Mouse (Mus musculus): ENCODE measurements at regions not wholly inside any gene's neighbourhood (a gene's known extent, or its start where the extent isn't known, plus 50 kb on each side); places are given as distances from the start of the nearest gene placed in this dataset.
"Not testable (repeated sequence)": the region's sequence is repeated elsewhere in the genome, so short reads cannot be mapped to it uniquely, and the experiment has no call there.

DNA sequence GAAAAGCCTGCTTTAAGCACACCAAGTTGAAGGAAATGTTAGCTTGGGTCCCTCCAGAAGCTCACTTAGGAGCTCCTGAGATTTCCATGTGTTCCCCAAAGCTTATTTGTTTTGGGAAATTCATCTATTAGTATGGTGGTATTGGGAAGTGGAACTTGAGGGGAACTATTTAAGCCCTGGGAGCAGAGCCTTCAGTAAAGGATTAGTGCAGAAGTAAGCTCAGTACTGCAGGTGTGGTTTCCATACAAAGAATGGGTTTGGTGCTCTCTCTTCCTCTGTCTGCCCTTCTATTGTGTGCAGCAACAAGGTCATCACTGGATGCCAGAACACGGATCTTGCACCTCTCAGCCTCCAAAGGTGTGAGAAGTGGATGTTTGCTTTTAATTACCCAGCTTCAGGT lies 57.2 kb downstream of the Foxa2 start:
- no peak for DNase-seq (ENCODE audit: extremely low spot score in 1 of 2, low spot score in 1 of 2)

DNA sequence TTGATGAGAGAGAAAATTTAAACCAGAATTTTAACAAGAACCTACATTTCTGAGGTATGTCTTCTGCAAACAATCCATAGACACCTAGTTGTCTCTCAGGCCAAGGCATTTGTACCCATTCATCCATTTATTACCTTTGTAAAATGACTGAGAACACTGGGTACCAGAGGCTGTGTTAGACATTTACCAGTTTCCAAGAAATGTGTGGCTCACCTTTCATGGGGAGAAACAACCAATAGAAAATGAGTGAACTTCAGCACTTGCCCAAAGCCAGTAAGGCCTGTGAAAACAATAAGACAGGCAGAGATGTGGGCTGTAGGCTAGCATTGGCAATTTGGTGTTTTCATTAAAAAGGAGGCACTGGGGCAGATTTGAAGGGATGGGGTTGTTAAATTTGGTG lies 58.2 kb downstream of the Foxa2 start:
- DNase-seq (ENCODE audit: extremely low spot score in 1 of 2, low spot score in 1 of 2) = no peak

DNA sequence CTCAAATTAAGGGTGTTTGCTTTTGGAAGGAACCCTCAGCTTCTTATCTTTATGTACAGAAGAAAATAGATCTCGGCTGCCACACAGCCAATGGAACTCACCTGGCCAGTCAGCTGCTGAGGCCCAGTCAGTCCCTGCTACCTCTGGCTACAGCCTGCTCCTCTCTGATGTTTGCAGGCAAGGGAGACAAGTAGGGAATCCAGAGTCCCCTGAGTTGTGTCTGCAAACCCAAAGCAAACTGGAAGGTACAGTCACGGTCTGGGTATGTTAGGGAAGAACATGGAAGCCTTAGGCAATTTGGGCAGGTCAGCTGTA lies 61.6 kb downstream of the Foxa2 start:
- no peak for DNase-seq (ENCODE audit: extremely low spot score in 1 of 2, low spot score in 1 of 2)

DNA sequence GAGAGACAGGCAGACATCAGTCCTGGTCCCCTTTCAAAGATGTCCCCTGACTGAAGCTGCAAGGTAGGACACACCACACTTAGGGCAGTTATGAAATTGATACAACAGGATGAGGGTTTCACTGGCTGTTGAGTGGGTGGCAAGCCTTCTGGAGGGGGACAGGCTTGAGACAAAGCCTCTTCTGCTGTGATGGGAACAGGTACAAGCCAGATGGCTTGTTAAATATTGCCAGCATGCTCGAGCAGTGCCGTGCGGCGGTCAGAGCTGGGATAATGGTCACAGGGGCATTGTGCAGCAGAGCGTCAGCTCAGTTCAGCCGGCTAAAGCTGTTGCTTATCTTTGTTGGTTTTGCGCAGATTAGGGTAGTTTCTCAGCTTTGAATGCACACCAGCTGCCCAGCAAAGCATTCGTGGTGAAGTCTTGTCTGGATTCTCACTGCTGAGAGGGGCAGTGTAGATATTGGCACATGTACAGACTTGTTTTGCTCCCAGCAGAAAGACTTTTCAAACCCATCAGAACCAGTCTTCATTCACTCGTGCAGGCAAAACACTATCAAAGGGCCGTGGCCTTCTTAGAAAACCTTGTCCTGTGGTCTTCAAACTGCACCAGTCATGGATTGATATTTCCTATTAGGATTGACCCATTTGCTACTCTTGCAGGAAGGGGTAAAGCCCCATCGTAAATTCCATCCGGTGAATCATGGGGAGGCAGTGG lies 62.1 kb downstream of the Foxa2 start:
- DNase-seq (ENCODE audit: extremely low spot score in 1 of 2, low spot score in 1 of 2) = no peak

DNA sequence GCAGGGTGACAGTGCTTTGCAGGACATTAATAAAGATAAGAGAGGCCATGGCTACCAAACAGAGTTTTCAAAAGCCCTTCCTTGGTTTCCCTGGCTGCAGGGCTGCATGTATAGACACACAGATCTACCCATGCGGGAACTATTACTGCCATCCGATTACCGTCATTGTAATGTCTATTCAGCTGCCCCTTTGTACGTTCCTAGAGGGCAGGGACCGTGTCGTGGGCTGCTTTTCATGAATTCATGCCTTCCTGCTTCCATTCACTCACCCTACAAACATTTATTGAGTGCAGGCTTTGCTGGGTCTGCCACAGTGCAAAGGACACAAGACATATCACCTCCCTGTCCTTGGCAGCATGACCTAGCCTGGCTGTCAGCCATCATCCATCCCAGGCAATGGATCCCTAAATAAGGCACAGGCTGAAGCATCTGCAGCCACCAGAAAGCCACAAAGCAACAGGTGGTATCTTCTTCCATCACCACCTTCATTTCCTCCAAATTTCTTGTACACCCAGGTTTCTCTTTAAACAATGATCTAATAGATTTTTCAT lies 65.8 kb downstream of the Foxa2 start:
- no peak for DNase-seq (ENCODE audit: extremely low spot score in 1 of 2, low spot score in 1 of 2)

DNA sequence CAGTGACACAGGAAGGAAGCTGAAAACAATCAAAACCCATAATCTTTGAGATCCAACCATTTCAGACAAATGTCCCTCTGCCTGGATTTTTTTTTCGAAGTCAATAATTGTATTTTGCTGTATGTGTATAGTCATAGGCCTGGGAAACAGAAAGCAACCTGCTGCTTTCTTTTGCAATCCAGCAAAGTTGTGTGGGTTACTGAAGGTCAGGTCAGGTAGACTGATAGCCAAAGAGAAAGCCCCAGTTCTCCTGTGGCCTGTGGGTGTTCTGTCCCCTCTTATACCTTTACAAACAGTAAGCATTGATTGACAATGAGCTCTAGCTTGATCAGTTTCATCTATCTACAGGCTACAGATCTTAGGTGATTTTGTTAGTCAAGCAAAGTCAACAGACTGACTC lies 66.4 kb downstream of the Foxa2 start:
- DNase-seq (ENCODE audit: extremely low spot score in 1 of 2, low spot score in 1 of 2) = no peak

DNA sequence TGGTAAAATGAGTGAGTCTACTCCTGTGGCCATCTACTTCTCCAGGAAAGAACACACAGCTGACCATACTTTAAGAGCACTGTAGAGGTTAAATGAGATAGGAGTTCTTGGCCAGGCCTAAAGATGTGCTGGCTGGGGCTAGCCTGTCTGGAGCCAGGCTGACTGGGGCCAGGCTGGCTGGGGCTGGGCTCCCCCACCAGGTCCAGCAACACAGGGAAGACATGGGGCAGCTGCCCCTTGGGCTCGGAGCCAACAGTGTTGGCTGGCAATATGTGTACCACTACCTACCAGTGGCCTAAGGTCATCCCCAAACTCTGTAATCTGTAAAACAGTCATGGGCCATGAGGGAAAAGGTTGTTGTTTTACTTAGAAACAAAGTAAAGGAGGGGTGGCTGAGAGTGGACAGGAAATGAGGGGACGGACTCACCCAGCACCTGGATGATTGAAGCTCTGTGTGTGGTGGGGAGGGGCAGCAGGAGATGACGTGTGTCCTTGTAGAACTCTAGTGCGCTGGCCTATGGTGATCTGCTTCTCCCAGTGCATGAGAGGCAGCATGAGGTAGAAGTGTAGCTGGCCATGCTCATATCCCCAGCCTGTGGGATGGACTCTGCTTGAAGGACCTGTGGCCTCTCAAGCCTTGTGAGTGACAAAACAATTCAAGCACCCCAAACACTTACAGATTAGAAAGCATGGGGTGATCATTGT lies 67.0 kb downstream of the Foxa2 start:
- DNase-seq (ENCODE audit: extremely low spot score in 1 of 2, low spot score in 1 of 2) = no peak

DNA sequence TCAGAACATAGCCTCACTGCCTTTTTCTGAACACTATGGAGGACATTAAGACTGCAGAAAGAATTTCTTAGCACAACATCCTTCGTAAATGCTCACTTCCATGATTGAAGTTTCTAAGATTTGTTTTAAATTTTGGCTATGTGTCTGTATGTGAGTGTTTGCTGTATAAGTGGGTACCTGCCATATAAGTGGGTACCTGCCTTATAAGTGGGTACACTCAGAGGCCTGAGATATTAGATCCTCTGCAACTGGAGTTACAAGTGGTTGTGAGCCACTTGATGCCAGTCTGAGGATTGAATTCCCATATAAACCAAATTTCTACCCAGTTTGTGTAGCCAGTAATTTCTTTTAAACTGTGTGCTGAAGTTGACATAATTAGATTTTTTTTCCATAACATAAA lies 67.8 kb downstream of the Foxa2 start:
- DNase-seq (ENCODE audit: extremely low spot score in 1 of 2, low spot score in 1 of 2) = no peak

DNA sequence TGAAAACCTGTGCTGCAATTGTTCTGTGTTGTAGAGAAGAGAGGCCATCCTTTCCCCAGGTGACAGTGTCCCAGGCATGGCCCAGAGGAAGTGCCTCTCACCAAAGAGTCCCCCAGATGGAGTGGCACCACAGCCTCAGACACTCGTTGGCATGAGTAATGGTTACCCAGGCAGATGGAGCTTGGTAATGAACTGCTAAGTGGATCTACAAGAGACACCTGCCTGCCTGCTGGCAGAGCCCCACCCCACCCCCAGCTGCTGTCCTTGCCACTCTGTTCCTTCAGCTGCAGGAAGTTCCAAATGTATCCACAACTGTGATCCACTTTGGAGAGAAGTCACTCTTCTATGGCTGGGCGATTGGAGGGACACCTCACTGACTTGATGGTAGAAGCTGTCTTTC lies 72.0 kb downstream of the Foxa2 start:
- DNase-seq (ENCODE audit: extremely low spot score in 1 of 2, low spot score in 1 of 2) = peak; percentile 3 to 7

DNA sequence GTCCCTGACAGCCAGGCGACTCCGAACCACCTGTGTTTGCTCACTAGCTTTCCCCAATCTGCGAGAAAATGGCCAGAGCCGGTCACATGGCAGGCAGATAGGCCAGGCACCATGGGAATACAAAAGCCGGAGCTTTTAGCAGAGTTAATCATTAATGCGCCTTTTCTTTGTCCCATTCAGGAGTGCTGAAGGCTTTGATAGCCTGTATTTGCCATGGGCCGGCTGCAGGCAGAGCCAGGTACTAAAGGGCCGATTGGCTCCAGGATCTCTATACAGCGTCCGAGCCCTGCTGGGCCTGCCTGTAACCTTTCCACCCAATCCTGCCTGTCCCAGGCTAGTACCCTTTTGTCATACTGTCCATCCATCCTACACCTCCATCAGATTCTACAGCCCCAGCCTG lies 78.1 kb downstream of the Foxa2 start:
- DNase-seq (ENCODE audit: extremely low spot score in 1 of 2, low spot score in 1 of 2) = no peak

DNA sequence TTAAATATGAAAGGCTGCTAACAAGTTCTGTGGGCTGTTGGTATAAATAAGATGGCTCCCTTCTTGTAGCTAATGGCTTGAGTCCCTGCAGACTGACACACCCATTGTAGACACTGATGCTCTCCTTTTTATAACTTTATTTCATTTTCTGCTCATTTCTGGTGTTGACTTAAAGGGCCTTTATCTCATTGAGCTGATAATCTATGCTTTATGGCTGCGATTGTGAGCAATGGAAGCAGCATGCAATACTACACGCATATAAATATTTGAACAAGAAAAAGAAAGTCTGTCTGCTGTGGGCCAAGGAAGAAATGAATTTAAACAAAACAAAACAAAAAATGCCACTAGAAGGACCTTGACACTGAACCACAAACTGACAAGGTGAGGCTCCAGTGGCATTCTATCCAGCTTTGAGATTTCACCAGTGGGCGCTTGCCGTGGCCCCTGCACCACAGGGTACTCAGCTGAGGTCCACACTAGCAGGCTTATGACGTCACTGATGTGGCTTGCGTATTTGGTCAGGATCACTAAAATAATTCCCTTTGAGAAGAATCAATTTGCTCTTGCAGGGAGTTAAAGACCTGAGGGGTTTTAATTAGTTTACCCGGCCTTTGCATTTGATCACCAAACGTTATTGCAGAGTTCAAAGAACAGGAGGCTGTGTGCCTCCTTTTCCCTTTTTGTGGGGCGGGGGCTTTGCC lies 78.8 kb downstream of the Foxa2 start:
- DNase-seq (ENCODE audit: extremely low spot score in 1 of 2, low spot score in 1 of 2) = no peak

DNA sequence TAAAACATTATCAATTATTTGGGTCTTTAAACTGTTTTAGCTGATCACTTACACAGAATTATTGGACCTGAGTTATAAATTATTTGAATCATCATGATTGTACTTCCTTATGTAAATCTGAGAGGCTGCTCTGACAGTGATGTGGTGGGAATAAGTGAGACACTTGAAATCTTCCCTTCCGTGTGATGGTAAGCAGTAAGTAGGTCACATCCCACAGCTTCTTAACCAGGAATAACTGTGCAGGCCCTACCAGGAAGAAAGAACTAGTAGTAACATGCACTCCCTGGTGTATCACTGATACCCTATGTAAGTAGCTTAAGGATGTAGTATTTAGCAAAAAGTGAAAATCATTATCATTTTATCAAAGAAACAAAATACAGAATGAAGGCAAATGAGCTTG lies 83.5 kb downstream of the Foxa2 start:
- DNase-seq (ENCODE audit: extremely low spot score in 1 of 2, low spot score in 1 of 2) = not testable (repeated sequence)

DNA sequence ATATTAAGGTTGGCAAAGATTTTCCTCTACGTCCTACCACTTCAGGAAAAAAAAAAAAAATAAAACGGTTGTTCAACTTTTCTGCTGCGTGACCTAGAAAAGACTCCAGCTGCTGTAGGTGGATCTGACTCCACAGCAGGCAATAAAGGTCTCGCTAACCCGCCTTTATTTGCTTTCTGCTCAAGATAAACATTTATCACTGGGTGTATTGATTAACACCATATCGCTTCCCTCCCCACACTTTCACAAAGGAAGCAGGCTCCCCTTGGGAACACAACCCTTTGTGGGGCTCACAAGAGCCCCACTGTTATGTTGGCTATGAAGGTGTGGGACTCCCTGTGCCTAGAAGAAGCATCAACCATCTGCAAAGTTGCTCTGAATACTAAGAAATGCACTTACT lies 85.1 kb downstream of the Foxa2 start:
- DNase-seq (ENCODE audit: extremely low spot score in 1 of 2, low spot score in 1 of 2) = no peak

DNA sequence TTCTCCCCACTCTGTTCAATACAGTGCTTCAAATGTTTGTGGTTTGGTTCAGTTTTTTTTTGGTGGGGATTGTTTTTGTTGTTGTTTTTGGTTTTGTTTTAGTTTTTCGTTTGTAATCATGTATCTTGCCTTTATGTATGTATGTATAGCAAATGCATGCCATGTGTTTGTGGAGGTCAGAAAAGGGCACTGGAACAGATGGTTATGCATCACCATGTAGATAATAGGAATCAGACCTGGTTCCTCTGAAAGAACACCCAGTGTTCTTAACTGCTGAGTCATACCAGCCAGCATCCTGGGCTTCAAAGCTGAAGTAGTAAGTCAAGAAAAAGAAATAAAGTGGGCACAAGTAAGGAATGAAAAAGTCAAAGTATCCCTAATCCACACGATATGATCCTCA lies 92.6 kb downstream of the Foxa2 start:
- no peak for DNase-seq (ENCODE audit: extremely low spot score in 1 of 2, low spot score in 1 of 2)

DNA sequence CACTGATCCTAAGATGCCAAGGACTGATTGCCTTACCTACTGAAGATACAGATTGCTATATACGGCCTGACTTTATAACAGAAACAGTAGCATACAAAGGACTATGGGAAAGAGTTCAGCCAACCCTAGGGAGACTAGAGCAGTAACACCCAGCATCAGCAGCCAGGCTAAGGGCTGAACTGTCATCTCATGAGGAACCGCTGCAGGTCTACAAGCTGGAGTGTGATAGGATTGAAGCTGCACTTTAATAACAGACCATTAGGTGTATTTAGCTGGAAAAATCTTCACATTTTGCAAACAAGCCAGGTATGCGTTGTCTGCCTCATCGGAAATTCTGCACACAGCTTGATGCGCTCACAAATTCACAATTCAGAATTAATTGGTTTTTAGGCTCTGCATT lies 95.5 kb downstream of the Foxa2 start:
- DNase-seq (ENCODE audit: extremely low spot score in 1 of 2, low spot score in 1 of 2) = no peak

DNA sequence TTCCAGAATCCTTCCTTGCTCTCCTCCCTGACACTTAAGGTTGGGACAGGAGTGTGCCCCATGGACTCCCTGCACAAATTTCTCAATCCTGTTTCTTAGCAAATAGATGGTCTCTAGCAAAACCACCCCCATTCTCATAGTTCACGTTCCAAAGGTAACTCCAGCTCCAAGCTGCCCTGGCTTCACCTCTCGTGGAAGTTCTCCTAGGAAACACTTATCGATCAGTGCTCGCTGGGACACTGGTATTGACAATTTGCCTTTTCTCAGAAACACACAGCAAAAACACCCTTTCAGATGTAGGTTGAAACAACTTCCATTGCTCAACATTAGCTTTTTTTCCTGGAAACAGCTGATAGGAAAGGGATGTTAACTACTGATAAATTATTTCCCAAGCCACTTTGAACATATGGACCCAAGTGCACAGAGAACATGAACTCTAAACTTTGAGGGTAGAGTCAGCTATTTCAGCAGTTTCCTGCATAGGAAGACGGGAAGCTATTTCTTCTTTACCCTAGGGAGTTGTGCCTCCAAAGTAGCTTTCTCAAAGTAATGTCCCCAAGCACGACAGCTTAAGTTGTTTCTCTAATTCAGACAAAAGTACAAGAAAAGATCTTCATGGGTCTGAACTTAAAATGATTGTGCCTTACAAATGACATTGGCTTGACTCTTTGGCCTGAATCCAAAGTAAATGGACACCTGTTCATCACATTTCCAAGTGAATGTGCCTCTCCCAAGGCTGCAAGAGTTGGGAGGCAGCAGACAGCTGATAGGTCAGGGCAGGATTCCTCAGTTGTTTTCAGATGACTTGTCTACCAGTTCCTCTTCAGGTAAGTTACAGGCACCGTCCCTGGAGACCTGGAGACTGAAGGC lies 102.4 kb downstream of the Foxa2 start:
- no peak for DNase-seq (ENCODE audit: extremely low spot score in 1 of 2, low spot score in 1 of 2)

DNA sequence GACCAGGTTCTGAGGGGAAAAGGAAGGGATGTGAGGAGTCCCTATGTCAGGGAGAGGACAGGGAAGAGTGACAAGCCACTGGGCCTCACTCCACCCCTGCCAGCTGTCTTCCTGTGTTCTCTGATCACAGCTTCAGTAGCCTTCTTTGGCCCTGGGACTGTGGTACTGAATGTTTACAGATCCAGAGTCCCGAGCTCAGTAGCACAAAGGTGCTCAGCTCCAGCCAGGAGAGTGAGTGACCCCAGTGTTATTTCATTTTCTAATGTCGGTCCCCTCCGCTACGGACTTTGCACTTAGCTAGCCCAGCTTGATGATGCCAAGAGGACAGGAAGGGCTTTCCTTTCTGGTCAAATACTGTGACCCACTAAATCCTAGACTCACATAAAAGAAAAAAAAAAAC lies 104.2 kb downstream of the Foxa2 start:
- DNase-seq (ENCODE audit: extremely low spot score in 1 of 2, low spot score in 1 of 2) = no peak

DNA sequence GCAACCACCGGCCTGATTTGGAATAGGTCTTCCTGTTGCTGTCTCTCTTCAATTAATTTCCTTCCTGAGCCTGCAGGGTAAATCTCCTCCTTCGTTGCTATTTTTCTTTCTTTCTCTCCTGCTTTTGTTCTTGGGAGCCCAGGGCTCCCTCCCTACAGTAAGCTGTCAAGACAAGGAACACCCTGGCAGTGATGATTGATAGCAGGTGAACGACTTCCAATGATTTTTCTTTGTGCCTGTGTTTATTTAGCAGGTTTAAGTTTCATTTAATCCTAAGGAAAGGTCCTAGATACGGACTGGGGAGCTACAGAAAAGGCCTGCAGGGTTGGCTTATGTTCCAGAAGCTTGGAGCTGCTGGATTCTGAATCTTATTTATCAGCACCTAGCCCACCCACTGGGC lies 105.5 kb downstream of the Foxa2 start:
- DNase-seq (ENCODE audit: extremely low spot score in 1 of 2, low spot score in 1 of 2) = no peak

DNA sequence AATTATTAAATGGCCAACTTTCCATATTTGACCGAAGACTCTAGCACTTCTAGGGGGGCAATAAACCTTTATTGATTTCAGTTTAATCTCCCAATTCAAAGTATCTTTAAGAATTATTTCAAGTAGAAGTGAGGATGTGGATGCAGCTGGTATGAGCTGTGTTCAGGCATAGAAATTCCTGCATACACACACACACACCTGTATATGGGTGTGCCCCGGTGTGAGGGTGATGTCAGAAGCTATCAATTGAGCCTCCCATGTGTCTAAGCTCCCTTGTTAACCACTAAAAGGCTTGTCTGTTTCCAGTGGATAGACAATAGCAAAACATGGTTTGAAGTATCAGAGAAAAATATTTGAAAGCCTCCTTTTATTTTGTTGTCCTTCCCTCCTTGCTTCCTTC lies 114.3 kb downstream of the Foxa2 start:
- DNase-seq (ENCODE audit: extremely low spot score in 1 of 2, low spot score in 1 of 2) = no peak

DNA sequence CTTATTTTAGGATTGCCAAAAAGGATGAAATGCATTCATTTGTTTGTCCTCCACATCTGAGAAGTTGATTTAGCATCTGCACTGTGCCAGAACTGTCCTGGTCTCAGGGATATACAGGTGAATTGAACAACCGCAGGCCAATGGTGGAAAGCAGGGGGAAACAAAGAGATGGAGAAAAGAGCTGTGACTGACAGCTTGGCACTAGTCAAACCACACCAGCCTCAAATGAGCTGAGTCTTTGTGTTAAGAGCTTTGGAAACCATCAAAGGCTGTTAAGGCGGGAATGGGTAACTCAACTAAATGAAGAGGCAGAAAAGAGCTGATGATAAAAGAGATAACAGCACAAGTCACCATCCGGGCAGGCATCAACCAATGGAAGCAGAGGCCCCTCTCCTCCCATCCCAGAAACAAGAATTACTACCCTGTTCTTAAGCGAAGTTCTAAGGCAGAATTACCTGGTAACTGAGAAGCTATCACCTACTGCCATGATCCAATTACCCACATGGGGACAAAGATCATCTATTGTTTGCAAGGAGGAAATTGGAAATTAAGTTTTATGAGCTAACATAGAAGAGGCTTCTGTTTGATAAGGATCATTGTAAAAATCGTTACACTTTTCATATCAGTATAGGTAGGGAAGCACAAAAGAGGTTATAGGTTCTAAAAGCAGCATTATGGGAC lies 117.6 kb downstream of the Foxa2 start:
- DNase-seq (ENCODE audit: extremely low spot score in 1 of 2, low spot score in 1 of 2) = no peak
